Mouse (Mus musculus) liver, adult 2 months (tissue): ENCODE measurements around the gene Fbxl14.

ENCODE experiments used
- CTCF ChIP-seq: fragments of 200-500 bp; IDR thresholded peaks from 2 replicates; pipeline ENCODE4 v1.5.1; 2011; ENCODE audit warnings: low read depth, low read length, control low read depth
- POLR2A ChIP-seq: fragments of 200-500 bp; IDR thresholded peaks from 2 replicates; pipeline ENCODE4 v1.6.1; 2011; ENCODE audit warnings: low read length, control low read depth; ENCODE audit not compliant: insufficient read depth; ENCODE audit errors: extremely low read depth

- TF ChIP-seq POLR2A (no peak), CTCF (no peak)
These were observed 11.5 kb downstream of the Fbxl14 start for GRCm38 (mm10) chr6:119491006-119491405.
